Mouse (Mus musculus): ENCODE measurements at regions not wholly inside any gene's neighbourhood (a gene's known extent, or its start where the extent isn't known, plus 50 kb on each side); places are given as distances from the start of the nearest gene placed in this dataset.
"Not testable (repeated sequence)": the region's sequence is repeated elsewhere in the genome, so short reads cannot be mapped to it uniquely, and the experiment has no call there.

DNA sequence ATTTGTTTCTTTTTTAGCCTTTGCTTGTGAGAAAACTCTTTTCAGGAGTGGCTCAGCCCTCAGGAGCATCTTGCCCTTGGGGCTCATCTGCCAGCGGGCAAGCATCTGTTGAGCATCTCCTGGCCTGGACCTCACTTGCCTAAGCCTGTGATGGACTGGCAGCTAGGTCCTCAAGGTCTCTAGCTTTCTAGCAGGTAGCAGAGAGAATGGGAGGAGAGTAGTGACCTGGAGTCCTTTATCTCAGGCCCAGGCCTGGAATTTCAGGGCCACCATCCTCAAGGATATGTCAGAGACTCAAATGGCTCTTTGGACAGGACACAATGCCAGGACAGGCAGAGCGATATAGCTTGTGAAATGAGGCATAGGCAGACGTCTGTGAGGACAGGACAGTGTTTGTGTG lies 59.3 kb upstream of the Klf13 start:
- WGBS: 81% methylated on average over 3 of the region's 3 CpGs
- Histone ChIP-seq H3K4me1 (ENCODE audit: control insufficient read depth, insufficient read depth, low read length) (peaks cover 6% of the 10 kb centered on the region), H3K4me3 (ENCODE audit: insufficient read depth, low read depth, low read length) (no peak overlapping the region), H3K27ac (ENCODE audit: insufficient read depth, low read depth, low read length) (no peak overlapping the region)
- no peak for TF ChIP-seq CTCF (IDR thresholded peaks at IDR 0.05; ENCODE audit: insufficient read depth, low read depth, low read length)
- no peak for TF ChIP-seq POLR2A (IDR thresholded peaks at IDR 0.05; ENCODE audit: insufficient read depth, low read depth, low read length)

DNA sequence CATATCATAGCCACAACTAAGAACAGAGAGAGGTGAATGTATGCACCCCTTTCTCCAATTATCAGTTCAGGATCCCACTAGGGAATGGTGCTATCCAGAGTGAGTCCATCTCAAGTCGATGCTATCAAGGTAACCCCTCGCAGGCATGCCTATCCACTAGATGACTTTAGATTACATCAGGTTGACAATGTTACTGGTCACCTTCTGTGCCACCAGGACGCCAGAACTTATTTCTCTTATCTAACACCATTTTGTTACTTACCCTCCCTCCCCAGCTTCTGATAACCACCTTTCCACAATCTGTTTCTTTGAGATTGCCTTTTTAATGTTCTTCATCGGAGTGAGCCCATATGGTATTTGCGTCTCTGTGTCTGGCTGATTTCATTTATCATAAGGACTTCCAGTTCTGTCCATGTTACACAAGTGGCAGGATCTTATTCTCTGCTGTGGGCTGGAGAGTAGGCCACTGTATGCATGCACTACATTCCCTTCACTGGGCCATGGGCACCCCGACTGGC lies 57.9 kb upstream of the Klf13 start:
- 94% methylated on average over 6 of the region's 6 CpGs for WGBS
- TF ChIP-seq CTCF (IDR thresholded peaks at IDR 0.05; ENCODE audit: insufficient read depth, low read depth, low read length) (no peak), POLR2A (IDR thresholded peaks at IDR 0.05; ENCODE audit: insufficient read depth, low read depth, low read length) (no peak)
- H3K4me1 ChIP-seq (ENCODE audit: control insufficient read depth, insufficient read depth, low read length): peaks cover 7% of the 10 kb centered on the region
- H3K27ac ChIP-seq (ENCODE audit: insufficient read depth, low read depth, low read length): no peak overlapping the region
- H3K4me3 ChIP-seq (ENCODE audit: insufficient read depth, low read depth, low read length): no peak overlapping the region

DNA sequence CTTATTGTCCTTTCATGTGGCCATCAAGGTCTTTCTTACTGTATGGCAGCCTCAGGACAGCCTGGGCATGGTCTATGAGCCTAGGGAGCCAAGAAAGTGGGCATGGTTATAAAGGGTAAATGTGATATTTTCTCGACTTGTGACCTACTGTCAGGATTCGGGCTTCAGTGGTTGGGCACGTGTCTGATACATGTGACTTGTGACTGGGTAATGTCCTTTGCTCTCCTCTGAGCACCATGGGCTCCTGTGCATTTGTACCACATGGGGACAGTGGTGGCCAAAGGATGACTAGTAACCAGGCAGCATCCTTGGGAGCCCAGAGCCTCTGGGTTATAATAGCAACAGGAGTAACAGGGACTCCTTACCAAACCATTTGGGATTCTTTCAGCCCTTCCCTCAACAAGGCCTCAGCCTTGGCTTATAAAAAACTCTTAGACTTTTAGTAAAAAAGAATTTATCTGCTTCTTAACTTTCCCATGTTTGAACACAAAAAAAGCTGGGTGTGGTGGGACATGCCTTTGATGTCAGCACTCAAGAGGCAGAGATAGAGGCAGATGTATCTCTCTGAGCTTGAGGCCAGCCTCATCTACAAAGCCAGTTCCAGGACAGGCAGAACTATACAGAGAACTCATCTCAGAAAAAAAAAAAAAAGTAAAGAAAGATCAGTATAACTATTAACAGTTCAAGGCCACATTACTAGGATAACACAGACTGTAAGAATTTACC lies 56.7 kb upstream of the Klf13 start:
- 95% methylated on average over 3 of the region's 3 CpGs for WGBS
- TF ChIP-seq CTCF (IDR thresholded peaks at IDR 0.05; ENCODE audit: insufficient read depth, low read depth, low read length) (no peak), POLR2A (IDR thresholded peaks at IDR 0.05; ENCODE audit: insufficient read depth, low read depth, low read length) (no peak)
- H3K4me1 ChIP-seq (ENCODE audit: control insufficient read depth, insufficient read depth, low read length): peaks cover 10% of the 10 kb centered on the region

DNA sequence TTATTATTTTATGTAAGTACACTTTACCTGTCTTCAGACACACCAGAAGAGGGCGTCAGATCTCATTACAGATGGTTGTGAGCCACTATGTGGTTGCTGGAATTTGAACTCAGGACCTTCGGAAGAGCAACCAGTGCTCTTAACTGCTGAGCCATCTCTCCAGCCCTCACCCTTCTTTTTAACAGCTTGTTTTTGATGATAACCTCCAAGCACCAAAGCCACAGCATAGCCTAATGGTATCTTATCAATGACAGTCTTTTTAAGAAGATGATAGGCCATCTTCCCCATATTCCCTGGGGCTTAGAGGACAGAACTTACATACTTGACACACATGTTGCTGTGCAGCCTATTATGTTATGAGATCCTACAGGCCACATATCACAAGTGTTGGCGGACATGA lies 56.1 kb upstream of the Klf13 start:
- 80% methylated on average over 3 of the region's 3 CpGs for WGBS
- not testable (repeated sequence) for H3K27ac ChIP-seq (ENCODE audit: insufficient read depth, low read depth, low read length); H3K4me3 ChIP-seq (ENCODE audit: insufficient read depth, low read depth, low read length)
- H3K4me1 ChIP-seq (ENCODE audit: control insufficient read depth, insufficient read depth, low read length): peaks cover 10% of the 10 kb centered on the region

More for the DNA sequence above, 56.7 kb upstream of the Klf13 start:
- Histone ChIP-seq H3K27ac (ENCODE audit: insufficient read depth, low read depth, low read length) (no peak overlapping the region), H3K4me3 (ENCODE audit: insufficient read depth, low read depth, low read length) (no peak overlapping the region)

DNA sequence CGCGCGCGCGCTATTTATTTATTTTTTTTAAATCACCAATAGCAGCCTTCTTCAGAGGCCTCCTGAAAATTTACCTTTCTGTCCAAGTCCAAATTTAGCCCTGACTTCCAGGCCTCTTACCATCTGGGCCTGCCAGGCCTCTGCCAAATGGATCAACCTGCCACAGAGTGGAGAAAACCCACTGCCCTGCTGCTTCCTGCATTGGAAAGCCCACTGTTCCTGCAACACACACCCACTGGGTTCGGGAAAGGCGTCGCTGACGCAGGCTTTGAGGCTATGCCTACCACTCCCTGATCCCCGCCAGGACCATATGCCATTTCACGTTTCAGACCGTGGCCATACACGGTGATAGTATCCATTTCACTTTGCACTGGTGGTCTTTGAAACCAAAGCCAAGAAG lies 53.4 kb upstream of the Klf13 start:
- H3K4me1 ChIP-seq (ENCODE audit: control insufficient read depth, insufficient read depth, low read length): peaks cover 6% of the 10 kb centered on the region
- TF ChIP-seq POLR2A (IDR thresholded peaks at IDR 0.05; ENCODE audit: insufficient read depth, low read depth, low read length) (no peak), CTCF (IDR thresholded peaks at IDR 0.05; ENCODE audit: insufficient read depth, low read depth, low read length) (no peak)
- no peak overlapping the region for H3K27ac ChIP-seq (ENCODE audit: insufficient read depth, low read depth, low read length)
- no peak overlapping the region for H3K4me3 ChIP-seq (ENCODE audit: insufficient read depth, low read depth, low read length)
- WGBS: 96% methylated on average over 13 of the region's 13 CpGs

DNA sequence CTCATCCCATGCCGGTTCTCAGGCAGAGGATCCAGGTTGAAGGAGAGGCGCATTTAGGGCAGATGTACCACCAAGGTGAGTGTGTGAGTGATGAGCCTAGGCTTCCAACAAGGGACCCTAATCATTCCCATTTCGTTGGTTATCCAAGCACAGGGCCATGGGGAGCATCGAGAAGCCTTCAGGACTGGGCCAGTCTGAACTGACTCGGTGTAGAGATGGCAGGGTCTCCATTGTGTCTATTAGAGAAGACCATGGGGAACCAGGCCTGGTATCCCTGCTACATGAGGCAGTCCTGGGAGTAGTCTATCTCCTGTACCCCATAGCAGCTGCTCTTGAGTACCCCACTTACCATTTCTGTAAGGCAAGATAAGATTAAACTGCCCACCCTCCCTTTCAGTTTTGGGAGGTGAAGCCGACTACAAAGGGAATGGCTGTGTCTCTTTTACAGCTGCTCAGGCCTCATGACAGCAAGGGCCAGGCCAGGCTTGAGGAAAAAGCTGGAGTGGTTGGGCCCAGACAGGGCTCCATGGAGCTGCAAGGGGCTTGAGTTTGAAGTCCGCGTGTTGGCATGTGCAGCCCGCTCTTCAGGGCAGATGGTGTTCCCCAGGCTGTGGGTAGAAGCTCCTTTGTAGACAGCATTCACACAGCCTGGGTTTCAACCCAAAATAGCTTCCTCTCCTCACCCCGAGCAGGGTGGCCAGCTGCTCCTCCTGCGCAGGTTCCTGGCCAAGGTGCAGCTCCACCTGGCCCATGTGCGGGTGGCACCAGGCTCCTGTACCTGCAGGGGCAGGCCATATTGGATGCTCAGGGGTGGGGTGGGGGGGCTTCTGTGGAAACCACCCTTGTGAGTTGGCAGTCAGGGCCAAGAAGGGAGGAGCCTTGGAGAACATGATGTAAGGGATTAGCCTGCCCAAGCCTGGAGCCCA lies 52.6 kb upstream of the Klf13 start:
- TF ChIP-seq POLR2A (IDR thresholded peaks at IDR 0.05; ENCODE audit: insufficient read depth, low read depth, low read length) (no peak), CTCF (IDR thresholded peaks at IDR 0.05; ENCODE audit: insufficient read depth, low read depth, low read length) (no peak)
- peaks cover 14% of the 10 kb centered on the region for H3K4me1 ChIP-seq (ENCODE audit: control insufficient read depth, insufficient read depth, low read length)
- H3K4me3 ChIP-seq (ENCODE audit: insufficient read depth, low read depth, low read length): no peak overlapping the region
- H3K27ac ChIP-seq (ENCODE audit: insufficient read depth, low read depth, low read length): no peak overlapping the region
- WGBS: 92% methylated on average over 12 of the region's 12 CpGs

DNA sequence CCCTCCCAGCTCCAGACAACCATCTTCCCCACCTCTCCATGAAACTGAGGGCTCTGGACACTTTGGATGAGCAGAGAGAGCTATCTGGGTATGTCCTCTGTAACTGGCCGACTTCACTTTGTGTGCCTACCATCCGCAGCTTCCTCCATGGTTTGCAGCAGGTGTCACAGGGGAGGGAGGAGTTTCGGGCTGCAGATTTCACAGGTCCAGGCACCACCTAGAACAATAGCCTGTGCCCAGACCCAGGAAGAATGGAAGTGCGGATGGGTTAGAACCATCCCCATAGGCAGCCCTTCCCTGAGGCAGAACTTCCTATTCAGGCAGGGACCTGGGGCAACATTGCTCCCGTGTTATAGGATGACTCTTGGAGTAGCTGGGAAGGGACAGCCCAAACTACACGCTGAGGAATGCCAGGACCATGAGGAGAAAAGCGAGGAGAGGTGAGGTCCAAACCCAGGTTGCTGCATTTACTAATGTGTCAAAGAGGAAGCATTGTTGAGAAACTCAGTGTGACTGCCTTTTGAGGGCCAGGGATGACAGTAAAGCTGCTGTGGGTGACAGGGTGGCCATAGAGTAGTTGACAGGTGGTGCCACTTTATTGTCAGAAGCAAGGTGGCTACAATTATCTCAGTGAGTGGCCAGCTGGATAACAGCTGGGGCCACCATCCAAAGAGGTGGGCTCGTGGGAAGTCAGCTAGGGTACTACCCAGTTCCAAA lies 51.8 kb upstream of the Klf13 start:
- WGBS: 92% methylated on average over 8 of the region's 8 CpGs
- TF ChIP-seq CTCF (IDR thresholded peaks at IDR 0.05; ENCODE audit: insufficient read depth, low read depth, low read length): no peak
- TF ChIP-seq POLR2A (IDR thresholded peaks at IDR 0.05; ENCODE audit: insufficient read depth, low read depth, low read length): no peak

DNA sequence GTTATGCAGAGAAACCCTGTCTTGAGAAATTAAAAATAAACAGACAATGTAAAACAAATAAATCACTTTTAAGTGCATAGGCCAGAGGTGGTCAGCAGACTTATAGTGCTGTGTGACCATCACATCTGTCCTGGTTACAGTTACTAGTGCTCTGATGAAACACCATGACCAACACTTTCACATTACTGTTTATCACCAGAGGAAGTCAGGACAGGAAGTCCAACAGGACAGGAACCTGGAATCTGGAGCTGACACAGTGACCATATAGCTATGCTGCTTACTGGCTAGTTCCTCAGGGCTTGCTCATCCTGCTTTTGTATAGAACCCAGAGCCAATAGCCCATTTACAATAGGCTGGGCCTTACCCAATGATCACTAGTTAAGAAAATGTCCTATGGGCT lies 51.0 kb upstream of the Klf13 start:
- Histone ChIP-seq H3K27ac (ENCODE audit: insufficient read depth, low read depth, low read length) (no peak overlapping the region), H3K4me3 (ENCODE audit: insufficient read depth, low read depth, low read length) (no peak overlapping the region), H3K4me1 (ENCODE audit: control insufficient read depth, insufficient read depth, low read length) (peaks cover 17% of the 10 kb centered on the region)
- TF ChIP-seq POLR2A (IDR thresholded peaks at IDR 0.05; ENCODE audit: insufficient read depth, low read depth, low read length): no peak
- no peak for TF ChIP-seq CTCF (IDR thresholded peaks at IDR 0.05; ENCODE audit: insufficient read depth, low read depth, low read length)

More for the DNA sequence above, 51.8 kb upstream of the Klf13 start:
- Histone ChIP-seq H3K4me1 (ENCODE audit: control insufficient read depth, insufficient read depth, low read length) (peaks cover 17% of the 10 kb centered on the region), H3K4me3 (ENCODE audit: insufficient read depth, low read depth, low read length) (no peak overlapping the region), H3K27ac (ENCODE audit: insufficient read depth, low read depth, low read length) (no peak overlapping the region)

Data from olfactory bulb, adult 2 months (tissue).